Mouse (Mus musculus): ENCODE results near the gene Serpina3j. TPM values are rescaled to one million over a fixed set of nuclear protein-coding genes. Genes with fewer than 3 reads are reported as not detected.
"Not testable (repeated sequence)": the region's sequence is repeated elsewhere in the genome, so short reads cannot be mapped to it uniquely, and the experiment has no call there.

Gene Serpina3j
- polyA plus RNA-seq, 1 experiment, result not detected

GRCm38 (mm10) chr12:104345181-104345580, 30.8 kb downstream of the Serpina3j start:
- DNase-seq (ENCODE audit: low read depth in 1 of 2, low spot score in 2 of 2), result no peak
- H3K36me3 ChIP-seq (ENCODE audit: control insufficient read depth, insufficient read depth, low read length), result no peaks in the 10 kb centered on the region
- no peak for TF ChIP-seq POLR2A (IDR thresholded peaks at IDR 0.05; ENCODE audit: low read depth, low read length)
- H3K27me3 ChIP-seq (ENCODE audit: control insufficient read depth, insufficient read depth, low read length), result no peaks in the 10 kb centered on the region
- no peak overlapping the region for H3K27ac ChIP-seq (ENCODE audit: insufficient read depth, low read length)
- no peaks in the 10 kb centered on the region for H3K4me1 ChIP-seq (ENCODE audit: control insufficient read depth, insufficient read depth, insufficient read length)
- H3K4me3 ChIP-seq (ENCODE audit: extremely low read depth, insufficient read depth, insufficient read length), result no peak overlapping the region
- WGBS, result 96% methylated on average over 2 of the region's 2 CpGs

- H3K4me3 ChIP-seq (ENCODE audit: extremely low read depth, insufficient read depth, insufficient read length), result no peak overlapping the region
- no peaks in the 10 kb centered on the region for H3K27me3 ChIP-seq (ENCODE audit: control insufficient read depth, insufficient read depth, low read length)
- no peak overlapping the region for H3K27ac ChIP-seq (ENCODE audit: insufficient read depth, low read length)
- DNase-seq (ENCODE audit: low read depth in 1 of 2, low spot score in 2 of 2), result no peak
- H3K4me1 ChIP-seq (ENCODE audit: control insufficient read depth, insufficient read depth, insufficient read length), result no peaks in the 10 kb centered on the region
- H3K36me3 ChIP-seq (ENCODE audit: control insufficient read depth, insufficient read depth, low read length), result no peaks in the 10 kb centered on the region
- TF ChIP-seq POLR2A (IDR thresholded peaks at IDR 0.05; ENCODE audit: low read depth, low read length), result no peak
- no peak for TF ChIP-seq CTCF (IDR thresholded peaks at IDR 0.05; ENCODE audit: extremely low read depth, insufficient read depth, insufficient read length, insufficient replicate concordance)
These were observed 31.4 kb downstream of the Serpina3j start for GRCm38 (mm10) chr12:104345707-104346106.

GRCm38 (mm10) chr12:104347091-104347490, 32.7 kb downstream of the Serpina3j start:
- DNase-seq (ENCODE audit: low read depth in 1 of 2, low spot score in 2 of 2), result no peak
- Histone ChIP-seq H3K27me3 (ENCODE audit: control insufficient read depth, insufficient read depth, low read length) (no peaks in the 10 kb centered on the region), H3K4me3 (ENCODE audit: extremely low read depth, insufficient read depth, insufficient read length) (no peak overlapping the region), H3K36me3 (ENCODE audit: control insufficient read depth, insufficient read depth, low read length) (no peaks in the 10 kb centered on the region), H3K27ac (ENCODE audit: insufficient read depth, low read length) (no peak overlapping the region), H3K4me1 (ENCODE audit: control insufficient read depth, insufficient read depth, insufficient read length) (no peaks in the 10 kb centered on the region)
- 88% methylated on average over 2 of the region's 2 CpGs for WGBS
- no peak for TF ChIP-seq POLR2A (IDR thresholded peaks at IDR 0.05; ENCODE audit: low read depth, low read length)
- TF ChIP-seq CTCF (IDR thresholded peaks at IDR 0.05; ENCODE audit: extremely low read depth, insufficient read depth, insufficient read length, insufficient replicate concordance), result no peak

GRCm38 (mm10) chr12:104351812-104352211, 37.5 kb downstream of the Serpina3j start:
- H3K27ac ChIP-seq (ENCODE audit: insufficient read depth, low read length); DNase-seq (ENCODE audit: low read depth in 1 of 2, low spot score in 2 of 2); H3K4me1 ChIP-seq (ENCODE audit: control insufficient read depth, insufficient read depth, insufficient read length); H3K27me3 ChIP-seq (ENCODE audit: control insufficient read depth, insufficient read depth, low read length); H3K36me3 ChIP-seq (ENCODE audit: control insufficient read depth, insufficient read depth, low read length); H3K4me3 ChIP-seq (ENCODE audit: extremely low read depth, insufficient read depth, insufficient read length): not testable (repeated sequence)
- 42% methylated on average over 3 of the region's 3 CpGs for WGBS

GRCm38 (mm10) chr12:104356006-104356405, 41.7 kb downstream of the Serpina3j start:
- H3K4me1 ChIP-seq (ENCODE audit: control insufficient read depth, insufficient read depth, insufficient read length), result no peaks in the 10 kb centered on the region
- H3K27ac ChIP-seq (ENCODE audit: insufficient read depth, low read length), result no peak overlapping the region
- H3K36me3 ChIP-seq (ENCODE audit: control insufficient read depth, insufficient read depth, low read length), result no peaks in the 10 kb centered on the region
- no peaks in the 10 kb centered on the region for H3K27me3 ChIP-seq (ENCODE audit: control insufficient read depth, insufficient read depth, low read length)
- no peak overlapping the region for H3K4me3 ChIP-seq (ENCODE audit: extremely low read depth, insufficient read depth, insufficient read length)
- DNase-seq (ENCODE audit: low read depth in 1 of 2, low spot score in 2 of 2), result no peak
- WGBS, result 30% methylated on average over 3 of the region's 3 CpGs
- no peak for TF ChIP-seq CTCF (IDR thresholded peaks at IDR 0.05; ENCODE audit: extremely low read depth, insufficient read depth, insufficient read length, insufficient replicate concordance)
- no peak for TF ChIP-seq POLR2A (IDR thresholded peaks at IDR 0.05; ENCODE audit: low read depth, low read length)

- Histone ChIP-seq H3K36me3 (ENCODE audit: control insufficient read depth, insufficient read depth, low read length) (no peaks in the 10 kb centered on the region), H3K4me3 (ENCODE audit: extremely low read depth, insufficient read depth, insufficient read length) (no peak overlapping the region), H3K27ac (ENCODE audit: insufficient read depth, low read length) (no peak overlapping the region), H3K4me1 (ENCODE audit: control insufficient read depth, insufficient read depth, insufficient read length) (no peaks in the 10 kb centered on the region), H3K27me3 (ENCODE audit: control insufficient read depth, insufficient read depth, low read length) (no peaks in the 10 kb centered on the region)
- TF ChIP-seq CTCF (IDR thresholded peaks at IDR 0.05; ENCODE audit: extremely low read depth, insufficient read depth, insufficient read length, insufficient replicate concordance), result no peak
- TF ChIP-seq POLR2A (IDR thresholded peaks at IDR 0.05; ENCODE audit: low read depth, low read length), result no peak
- 81% methylated on average over 3 of the region's 3 CpGs for WGBS
- DNase-seq (ENCODE audit: low read depth in 1 of 2, low spot score in 2 of 2), result no peak
These were observed 55.6 kb downstream of the Serpina3j start for GRCm38 (mm10) chr12:104369986-104370385.

Other genes starting within 250 kb of the Serpina3j start
- not detected in 2 replicates for gene Serpina5, start 213.4 kb upstream of the Serpina3j start, polyA plus RNA-seq (2012; rRNA removed)
- not detected in 2 replicates for gene Serpina3a, start 201.8 kb upstream of the Serpina3j start, polyA plus RNA-seq (2012; rRNA removed)
- 0.43 and 0.45 TPM in 2 replicates for gene Serpina3b, start 186.6 kb upstream of the Serpina3j start, polyA plus RNA-seq (2012; rRNA removed)
- gene Serpina3c, start 160.7 kb upstream of the Serpina3j start, polyA plus RNA-seq (2012; rRNA removed), result 0.35 and 0.49 TPM in 2 replicates
- 3.3 and 6.0 TPM in 2 replicates for gene Serpina3f, start 100.0 kb upstream of the Serpina3j start, polyA plus RNA-seq (2012; rRNA removed)
- gene Serpina3g, start 78.3 kb upstream of the Serpina3j start, polyA plus RNA-seq (2012; rRNA removed), result 82.5 and 110 TPM in 2 replicates
- gene Serpina3i, start 51.4 kb upstream of the Serpina3j start, polyA plus RNA-seq (2012; rRNA removed), result 0.45 and 0.76 TPM in 2 replicates
- 0.05 and 0.11 TPM in 2 replicates for gene Serpina3k, start 23.9 kb downstream of the Serpina3j start, polyA plus RNA-seq (2012; rRNA removed)
- gene Serpina3m, start 23.9 kb downstream of the Serpina3j start, polyA plus RNA-seq (2012; rRNA removed), result 0.06 TPM in 1 of 2 replicates, not detected in the other
- gene Serpina3n, start 92.2 kb downstream of the Serpina3j start, polyA plus RNA-seq (2012; rRNA removed), result 15.9 and 31.8 TPM in 2 replicates
- 0.06 TPM in 1 of 2 replicates, not detected in the other for gene Gsc, start 158.8 kb downstream of the Serpina3j start, polyA plus RNA-seq (2012; rRNA removed)